Mouse (Mus musculus) megakaryocyte progenitor cell, adult 5-6 weeks (primary cell): ENCODE measurements at regions not wholly inside any gene's neighbourhood (a gene's known extent, or its start where the extent isn't known, plus 50 kb on each side); places are given as distances from the start of the nearest gene placed in this dataset.

Experiments used
- ATAC-seq: replicated peaks from 2 replicates; pipeline ENCODE4 v1.8.0; 2016; ENCODE audit warnings: mild to moderate bottlenecking, moderate TSS enrichment, inconsistent platforms; ENCODE audit not compliant: poor library complexity

DNA sequence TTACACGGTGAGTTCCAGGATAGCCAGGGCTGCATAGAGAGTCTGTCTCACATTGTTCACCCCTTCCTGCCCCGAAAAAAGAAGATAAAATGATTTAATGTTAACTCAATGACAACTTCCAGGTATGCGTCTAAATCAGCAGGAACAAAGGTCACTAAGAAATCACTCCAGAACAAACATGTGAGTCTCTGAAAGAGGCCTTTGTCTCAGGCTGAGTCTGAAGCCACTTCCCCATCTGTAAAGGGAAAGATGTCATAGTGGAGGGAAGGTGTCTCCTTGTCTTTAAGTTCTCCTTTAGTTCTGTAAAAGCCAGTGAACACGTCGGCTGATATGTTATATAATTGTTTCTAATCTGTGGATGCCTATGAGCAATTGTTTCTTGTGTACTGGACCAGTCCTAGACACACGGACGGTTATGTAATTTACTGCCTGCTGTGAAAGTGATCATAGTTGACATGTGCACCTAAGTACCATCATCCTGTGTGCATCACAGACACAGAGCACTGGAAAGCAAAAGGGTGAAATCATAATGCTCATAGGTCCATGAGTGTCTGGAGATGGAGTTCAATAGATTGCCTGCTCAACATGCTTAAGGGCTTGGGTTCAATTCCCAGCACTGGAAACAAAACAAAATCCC, 76.3 kb downstream of the Asb13 start:
- 0 out of 2 replicates have a peak, but pooled peaks have one; percentile 31 for ATAC-seq

DNA sequence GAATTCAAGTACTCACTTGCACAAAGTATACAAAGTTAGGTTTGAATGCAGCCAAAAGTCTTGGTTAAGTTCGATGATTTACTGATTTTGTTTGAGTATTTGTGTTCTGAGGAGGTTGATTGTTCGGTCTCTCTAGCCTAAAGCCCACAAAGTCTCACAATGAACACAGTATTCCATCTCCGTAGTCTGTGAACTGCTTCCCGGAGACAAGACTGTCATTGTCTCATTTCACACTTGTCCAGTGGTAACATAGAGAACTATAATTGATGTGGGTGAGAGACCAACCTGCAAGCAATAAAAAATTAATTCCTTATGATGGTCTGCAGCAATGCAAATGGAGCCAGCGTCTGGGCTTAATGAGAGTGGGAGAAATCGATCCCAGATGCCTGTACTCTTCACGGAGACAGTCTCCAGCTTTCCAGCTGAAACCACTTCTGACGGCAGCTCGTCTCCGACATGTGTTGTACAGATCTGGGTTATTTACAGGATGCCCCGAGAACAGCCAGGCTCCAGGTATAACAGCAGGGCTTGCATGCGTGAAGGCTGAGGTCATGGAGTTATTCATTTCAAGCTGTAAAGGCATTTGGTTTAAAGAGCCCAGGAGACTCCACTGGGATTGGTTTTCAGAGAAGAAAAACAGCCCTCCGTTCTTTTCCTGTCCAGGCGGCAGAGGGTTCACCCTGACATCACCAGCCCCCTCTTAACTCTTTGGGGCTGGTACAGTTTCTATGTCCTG, 75.2 kb downstream of the Asb13 start:
- ATAC-seq: no peak
